ENCODE assay signal across 12 mouse cellular contexts in genomic region chr1:119345115-119345791, GRCm38 (mm10).
DNase-seq lines count a peak whose midpoint lies in the region; ATAC-seq lines count a peak whose summit lies in the region.
"Had no signal": no experiment of that assay in that cellular context is flagged by ENCODE, and none has a peak within 500 bp of the region (broad histone marks: within the 10 kb centered on the region; RNA-seq: fewer than 3 reads in every experiment).

No protein-coding gene starts in this region.

- peak; percentile 11 for DNase-seq in hindbrain, embryonic 10.5 days (ENCODE audit: low spot score)
- DNase-seq in midbrain, embryonic 11.5 days (ENCODE audit: low spot score, missing footprints) = peak; percentile 71
- DNase-seq in midbrain, embryonic 10.5 days (ENCODE audit: low spot score) = no peak
- DNase-seq in R1 (ENCODE audit: low read depth, low spot score) = peak; percentile 84
- DNase-seq in midbrain, embryonic 14.5 days = peak; percentile 12
- no peak for DNase-seq in adrenal gland, postnatal 25 days
- DNase-seq: adrenal gland, postnatal 10 days; cerebellum, adult 18-20 months; heart, postnatal 10 days had no signal

- no peak overlapping the region for H3K27ac ChIP-seq in hindbrain, embryonic 10.5 days
- no peak overlapping the region for H3K27ac ChIP-seq in hindbrain, embryonic 13.5 days
- no peak overlapping the region for H3K27ac ChIP-seq in midbrain, embryonic 11.5 days (ENCODE audit: low read depth, low read length)
- no peak overlapping the region for H3K27ac ChIP-seq in midbrain, embryonic 10.5 days (replicated peaks)
- H3K27ac ChIP-seq in midbrain, embryonic 14.5 days (replicated peaks; ENCODE audit: low read depth, low read length) = no peak overlapping the region
- H3K27ac ChIP-seq: liver, embryonic 14.5 days; stomach, embryonic 15.5 days had no signal

- no peak for ATAC-seq in hindbrain, embryonic 13.5 days (ENCODE audit: low FRiP score)
- ATAC-seq in midbrain, embryonic 11.5 days (ENCODE audit: low FRiP score) = peak; percentile 45
- ATAC-seq in midbrain, embryonic 14.5 days (ENCODE audit: low FRiP score, low TSS enrichment) = no peak

- 59% methylated on average over 7 of the region's 7 CpGs for WGBS in hindbrain, embryonic 10.5 days
- 61% methylated on average over 7 of the region's 7 CpGs for WGBS in hindbrain, embryonic 13.5 days
- WGBS in midbrain, embryonic 11.5 days = 65% methylated on average over 7 of the region's 7 CpGs
- WGBS in midbrain, embryonic 10.5 days = 58% methylated on average over 7 of the region's 7 CpGs
- 66% methylated on average over 7 of the region's 7 CpGs for WGBS in midbrain, embryonic 14.5 days

- H3K4me3 ChIP-seq in hindbrain, embryonic 10.5 days = no peak overlapping the region
- H3K4me3 ChIP-seq in hindbrain, embryonic 13.5 days = no peak overlapping the region
- H3K4me3 ChIP-seq in midbrain, embryonic 11.5 days (ENCODE audit: low read depth, low read length) = no peak overlapping the region
- no peak overlapping the region for H3K4me3 ChIP-seq in midbrain, embryonic 10.5 days
- H3K4me3 ChIP-seq in midbrain, embryonic 14.5 days (replicated peaks; ENCODE audit: low read depth, low read length) = no peak overlapping the region
- H3K4me3 ChIP-seq: stomach, embryonic 15.5 days had no signal

- no peaks in the 10 kb centered on the region for H3K9me3 ChIP-seq in hindbrain, embryonic 10.5 days
- H3K9me3 ChIP-seq in hindbrain, embryonic 13.5 days = no peaks in the 10 kb centered on the region
- no peaks in the 10 kb centered on the region for H3K9me3 ChIP-seq in midbrain, embryonic 11.5 days (ENCODE audit: control insufficient read depth, low read length)
- H3K9me3 ChIP-seq in midbrain, embryonic 10.5 days (replicated peaks) = no peaks in the 10 kb centered on the region
- H3K9me3 ChIP-seq in midbrain, embryonic 14.5 days (ENCODE audit: control insufficient read depth, low read length) = no peaks in the 10 kb centered on the region
- H3K9me3 ChIP-seq: stomach, embryonic 15.5 days had no signal

- H3K4me1 ChIP-seq in hindbrain, embryonic 10.5 days (replicated peaks) = peaks cover 13% of the 10 kb centered on the region
- H3K4me1 ChIP-seq in hindbrain, embryonic 13.5 days (replicated peaks) = peaks cover 10% of the 10 kb centered on the region
- H3K4me1 ChIP-seq in midbrain, embryonic 11.5 days (ENCODE audit: control insufficient read depth, insufficient read depth, low read length) = peaks cover 3% of the 10 kb centered on the region; the same call in 1 of the 2 replicates
- H3K4me1 ChIP-seq in midbrain, embryonic 10.5 days = peaks cover 11% of the 10 kb centered on the region
- 0 out of 2 replicates have a peak, but pooled peaks cover 4% of the 10 kb centered on the region for H3K4me1 ChIP-seq in midbrain, embryonic 14.5 days (ENCODE audit: control insufficient read depth, insufficient read depth, low read length)
- H3K4me1 ChIP-seq: stomach, embryonic 15.5 days had no signal

- H3K27me3 ChIP-seq in hindbrain, embryonic 10.5 days (ENCODE audit: insufficient read depth, poor library complexity, severe bottlenecking) = peaks cover 16% of the 10 kb centered on the region
- no peaks in the 10 kb centered on the region for H3K27me3 ChIP-seq in hindbrain, embryonic 13.5 days
- no peaks in the 10 kb centered on the region for H3K27me3 ChIP-seq in midbrain, embryonic 11.5 days (ENCODE audit: control insufficient read depth, insufficient read depth, low read length)
- H3K27me3 ChIP-seq in midbrain, embryonic 10.5 days (ENCODE audit: low read depth, poor library complexity, severe bottlenecking) = peaks cover 32% of the 10 kb centered on the region
- H3K27me3 ChIP-seq in midbrain, embryonic 14.5 days (ENCODE audit: control insufficient read depth, insufficient read depth, low read length) = no peaks in the 10 kb centered on the region
- H3K27me3 ChIP-seq: stomach, embryonic 15.5 days had no signal

- no peaks in the 10 kb centered on the region for H3K36me3 ChIP-seq in hindbrain, embryonic 10.5 days
- H3K36me3 ChIP-seq in hindbrain, embryonic 13.5 days = no peaks in the 10 kb centered on the region
- H3K36me3 ChIP-seq in midbrain, embryonic 11.5 days (ENCODE audit: control insufficient read depth, insufficient read depth, low read length) = no peaks in the 10 kb centered on the region
- no peaks in the 10 kb centered on the region for H3K36me3 ChIP-seq in midbrain, embryonic 10.5 days
- no peaks in the 10 kb centered on the region for H3K36me3 ChIP-seq in midbrain, embryonic 14.5 days (ENCODE audit: control insufficient read depth, insufficient read depth, low read length)
- H3K36me3 ChIP-seq: stomach, embryonic 15.5 days had no signal

- no peak overlapping the region for H3K9ac ChIP-seq in hindbrain, embryonic 13.5 days
- H3K9ac ChIP-seq in midbrain, embryonic 11.5 days (ENCODE audit: low read length) = no peak overlapping the region
- no peak overlapping the region for H3K9ac ChIP-seq in midbrain, embryonic 14.5 days (replicated peaks; ENCODE audit: low read length)
- H3K9ac ChIP-seq: liver, embryonic 14.5 days; stomach, embryonic 15.5 days had no signal

- no peak overlapping the region for H3K4me2 ChIP-seq in hindbrain, embryonic 13.5 days
- no peak overlapping the region for H3K4me2 ChIP-seq in midbrain, embryonic 11.5 days
- no peak overlapping the region for H3K4me2 ChIP-seq in midbrain, embryonic 14.5 days (ENCODE audit: low read length)
- H3K4me2 ChIP-seq: stomach, embryonic 15.5 days had no signal

Comparison
In these comparisons a context has a peak if more than half of its experiments do, and no peak if none do; other contexts are left out.
1. DNase-seq: peak in hindbrain, embryonic 10.5 days (single experiment), midbrain, embryonic 11.5 days (single experiment), R1 (single experiment) and midbrain, embryonic 14.5 days (single experiment); none in midbrain, embryonic 10.5 days (single experiment) and adrenal gland, postnatal 25 days (single experiment).